Mouse (Mus musculus) kidney, embryonic 14.5 days (tissue): ENCODE results near the gene Zfp740. TPM values are rescaled to one million over a fixed set of nuclear protein-coding genes. Genes with fewer than 3 reads are reported as not detected.
A peak's percentile ranks its signal among the peaks of the same experiment; 100 is the strongest.

Experiments
- ATAC-seq: fragments of 200-750 bp; cut with Nextera tagmentation; 2 replicates; pipeline ENCODE4 v1.8.0; 2017; ENCODE audit warnings: moderate number of reproducible peaks, mild to moderate bottlenecking, moderate TSS enrichment, moderate library complexity; ENCODE audit not compliant: low FRiP score, low TSS enrichment
- H3K27ac ChIP-seq: fragments of 300-500 bp; sonication (generic); 2 replicates; pipeline ENCODE4 v1.5.1; 2014; ENCODE audit warnings: low read depth, mild to moderate bottlenecking, low read length, moderate library complexity, mixed read lengths
- H3K27me3 ChIP-seq: fragments of 300-500 bp; sonication (generic); 2 replicates; pipeline ENCODE4 v1.6.1; 2014; ENCODE audit warnings: mild to moderate bottlenecking, low read length; ENCODE audit not compliant: control insufficient read depth, insufficient read depth
- H3K36me3 ChIP-seq: fragments of 300-500 bp; sonication (generic); 2 replicates; pipeline ENCODE4 v1.6.1; 2014; ENCODE audit warnings: low read length, mixed read lengths; ENCODE audit not compliant: control insufficient read depth, insufficient read depth
- H3K4me1 ChIP-seq: fragments of 300-500 bp; sonication (generic); 2 replicates; pipeline ENCODE4 v1.6.1; 2014; ENCODE audit warnings: low read length, mixed read lengths; ENCODE audit not compliant: control insufficient read depth, insufficient read depth
- H3K4me2 ChIP-seq: fragments of 300-500 bp; sonication (generic); replicated peaks from 2 replicates; pipeline ENCODE4 v1.6.1; 2014; ENCODE audit warnings: low read depth, mild to moderate bottlenecking, low read length
- H3K4me3 ChIP-seq: fragments of 300-500 bp; sonication (generic); 2 replicates; pipeline ENCODE4 v1.5.1; 2014; ENCODE audit warnings: mild to moderate bottlenecking, low read length
- H3K9ac ChIP-seq: fragments of 300-500 bp; sonication (generic); 2 replicates; pipeline ENCODE4 v1.6.1; 2014; ENCODE audit warnings: low read depth, mild to moderate bottlenecking, low read length, moderate library complexity
- H3K9me3 ChIP-seq: fragments of 300-500 bp; sonication (generic); 2 replicates; pipeline ENCODE4 v1.6.1; 2016; ENCODE audit warnings: low read length; ENCODE audit not compliant: control insufficient read depth
- WGBS: fragments of 180-500 bp; shearing (Covaris S2); extraction: QIAGEN DNeasy Blood & Tissue Kit; methylation state at CpG from one replicate; pipeline ENCODE4 v1.1.7; 2014; 5-methylcytosine and 5-hydroxymethylcytosine counted together
- polyA plus RNA-seq: library from polyadenylated mRNA; unstranded; fragments of >200 nt; fragmentation: Nextera tagmentation; extraction: Ambion mirVana; gene quantifications from 2 replicates; pipeline ENCODE4 v1.2.1, GENCODE M21; 2014

Gene Zfp740
- polyA plus RNA-seq, 1 experiment from 2014 or later, result 59.9 TPM

GRCm38 (mm10) chr15:102188096-102188495, 15.0 kb upstream of the Zfp740 start:
- no peaks in the 10 kb centered on the region for H3K9me3 ChIP-seq
- H3K27ac ChIP-seq, result no peak overlapping the region
- ATAC-seq, result no peak
- H3K4me3 ChIP-seq, result no peak overlapping the region
- H3K9ac ChIP-seq, result no peak overlapping the region
- 67% methylated on average over 10 of the region's 10 CpGs for WGBS
- H3K27me3 ChIP-seq, result no peaks in the 10 kb centered on the region
- peaks cover 16% of the 10 kb centered on the region for H3K4me1 ChIP-seq
- no peak overlapping the region for H3K4me2 ChIP-seq
- H3K36me3 ChIP-seq, result peaks cover 9% of the 10 kb centered on the region; the same call in 1 of the 2 replicates

DNA sequence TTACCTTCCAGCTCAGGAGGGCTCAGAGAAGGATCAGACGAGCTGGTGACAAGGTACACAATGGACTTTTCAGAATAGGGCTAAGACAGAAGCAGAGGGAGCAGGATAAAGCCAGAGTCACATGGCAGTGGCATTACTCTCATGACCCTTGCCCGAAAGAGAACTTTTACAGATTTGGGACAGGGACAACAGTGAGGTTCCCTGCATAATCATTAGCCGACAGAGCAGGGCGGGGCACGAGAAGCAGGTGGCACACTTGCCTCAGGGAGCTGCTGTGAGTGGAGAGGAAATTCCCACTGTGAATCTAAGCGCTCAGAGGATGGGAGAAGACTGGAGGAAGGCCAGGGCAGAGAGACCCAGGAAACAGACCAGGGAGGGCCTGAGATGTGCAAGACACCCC, 14.2 kb upstream of the Zfp740 start:
- Histone ChIP-seq H3K9me3 (no peaks in the 10 kb centered on the region), H3K27me3 (no peaks in the 10 kb centered on the region), H3K4me3 (no peak overlapping the region), H3K9ac (0 out of 2 replicates have a peak overlapping the region, but pooled peaks have one; percentile 4), H3K4me2 (no peak overlapping the region), H3K36me3 (peaks cover 9% of the 10 kb centered on the region; the same call in 1 of the 2 replicates), H3K4me1 (peaks cover 16% of the 10 kb centered on the region), H3K27ac (no peak overlapping the region)
- WGBS, result 59% methylated on average over 6 of the region's 6 CpGs
- peak; percentile 5; the same call in 1 of the 2 replicates for ATAC-seq

DNA sequence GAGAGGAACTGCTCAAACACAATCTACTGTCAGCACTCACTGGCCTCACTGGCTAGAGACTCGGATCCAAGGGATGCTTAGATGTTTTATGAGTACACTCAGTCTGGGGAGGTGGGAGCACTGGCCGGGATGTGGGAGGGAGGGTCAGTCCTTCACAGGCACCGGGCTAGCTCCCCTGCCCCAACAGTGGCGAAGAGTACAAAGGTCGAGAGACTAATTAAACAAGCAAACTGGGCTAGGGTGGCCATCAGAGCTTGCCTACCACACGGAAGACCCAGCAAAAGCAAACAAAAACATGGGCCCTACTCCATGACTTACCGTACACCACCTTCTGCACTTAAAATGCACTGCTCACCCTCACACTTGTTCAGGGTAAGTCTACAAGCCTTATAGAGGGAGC, 11.3 kb upstream of the Zfp740 start:
- no peak overlapping the region for H3K4me2 ChIP-seq
- H3K36me3 ChIP-seq, result no peaks in the 10 kb centered on the region
- H3K9ac ChIP-seq, result no peak overlapping the region
- H3K9me3 ChIP-seq, result no peaks in the 10 kb centered on the region
- no peak overlapping the region for H3K27ac ChIP-seq
- H3K4me3 ChIP-seq, result no peak overlapping the region
- ATAC-seq, result no peak
- WGBS, result 30% methylated on average over 7 of the region's 7 CpGs
- peaks cover 16% of the 10 kb centered on the region for H3K4me1 ChIP-seq
- H3K27me3 ChIP-seq, result no peaks in the 10 kb centered on the region

- Histone ChIP-seq H3K4me2 (no peak overlapping the region), H3K9ac (no peak overlapping the region), H3K4me1 (peaks cover 16% of the 10 kb centered on the region), H3K9me3 (no peaks in the 10 kb centered on the region), H3K27me3 (no peaks in the 10 kb centered on the region), H3K4me3 (no peak overlapping the region), H3K27ac (0 out of 2 replicates have a peak overlapping the region, but pooled peaks have one; percentile 14), H3K36me3 (no peaks in the 10 kb centered on the region)
- 78% methylated on average over 7 of the region's 7 CpGs for WGBS
- ATAC-seq, result no peak
Observed at GRCm38 (mm10) chr15:102192271-102192812, 10.7 kb upstream of the Zfp740 start.

GRCm38 (mm10) chr15:102192820-102193386, 10.1 kb upstream of the Zfp740 start:
- no peaks in the 10 kb centered on the region for H3K27me3 ChIP-seq
- H3K9me3 ChIP-seq, result no peaks in the 10 kb centered on the region
- no peak overlapping the region for H3K4me3 ChIP-seq
- no peaks in the 10 kb centered on the region for H3K36me3 ChIP-seq
- no peak overlapping the region for H3K9ac ChIP-seq
- H3K27ac ChIP-seq, result 0 out of 2 replicates have a peak overlapping the region, but pooled peaks have one; percentile 14
- H3K4me1 ChIP-seq, result peaks cover 16% of the 10 kb centered on the region
- WGBS, result 69% methylated on average over 5 of the region's 5 CpGs
- no peak for ATAC-seq
- no peak overlapping the region for H3K4me2 ChIP-seq

DNA sequence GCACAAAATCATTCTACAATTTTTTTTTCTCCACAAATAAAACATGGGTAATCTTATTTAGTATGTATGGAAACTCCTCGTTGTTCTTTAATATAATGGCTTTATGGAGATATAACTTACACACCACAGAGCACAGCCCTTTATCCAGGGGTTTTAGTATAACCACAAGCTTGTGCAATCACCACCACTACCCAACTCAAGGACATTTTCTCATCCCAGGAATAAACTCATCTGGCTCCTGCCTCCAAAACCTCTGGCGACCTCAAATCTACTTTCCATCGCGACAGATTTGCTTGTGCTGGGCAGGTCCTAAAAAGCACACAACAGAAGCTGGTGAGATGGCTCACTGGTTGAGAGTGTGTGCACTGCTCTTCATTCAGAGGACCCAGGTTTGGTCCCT, 9.4 kb upstream of the Zfp740 start:
- no peaks in the 10 kb centered on the region for H3K27me3 ChIP-seq
- no peak overlapping the region for H3K9ac ChIP-seq
- H3K4me2 ChIP-seq, result no peak overlapping the region
- no peak overlapping the region for H3K4me3 ChIP-seq
- no peak overlapping the region for H3K27ac ChIP-seq
- no peaks in the 10 kb centered on the region for H3K9me3 ChIP-seq
- H3K4me1 ChIP-seq, result peaks cover 12% of the 10 kb centered on the region; the same call in 1 of the 2 replicates
- 85% methylated on average over 4 of the region's 4 CpGs for WGBS
- H3K36me3 ChIP-seq, result no peaks in the 10 kb centered on the region
- ATAC-seq, result no peak

DNA sequence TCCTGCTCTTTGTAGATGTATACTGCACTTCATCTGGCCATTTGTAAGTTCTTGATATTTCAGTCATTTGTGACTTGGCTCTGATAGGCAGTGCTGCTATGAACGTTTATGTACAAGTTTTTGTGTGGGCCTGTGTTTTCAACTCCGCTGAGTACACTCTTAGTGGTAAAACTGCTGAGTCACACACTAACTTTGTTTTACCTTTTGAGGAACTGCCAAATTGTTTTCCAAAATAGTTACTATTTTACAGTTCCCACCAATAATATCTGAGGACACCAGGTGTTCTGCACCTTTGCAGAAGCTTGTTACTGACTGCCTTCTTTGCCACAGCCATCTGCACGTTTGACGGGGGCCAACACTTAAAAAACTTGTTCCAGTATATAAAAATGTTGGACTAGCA, 8.6 kb upstream of the Zfp740 start:
- H3K9ac ChIP-seq, result no peak overlapping the region
- 0 out of 2 replicates have a peak, but pooled peaks cover 8% of the 10 kb centered on the region for H3K4me1 ChIP-seq
- WGBS, result 88% methylated on average over 4 of the region's 4 CpGs
- no peak overlapping the region for H3K27ac ChIP-seq
- no peak overlapping the region for H3K4me2 ChIP-seq
- no peaks in the 10 kb centered on the region for H3K9me3 ChIP-seq
- no peak overlapping the region for H3K4me3 ChIP-seq
- no peak for ATAC-seq
- no peaks in the 10 kb centered on the region for H3K36me3 ChIP-seq
- no peaks in the 10 kb centered on the region for H3K27me3 ChIP-seq

GRCm38 (mm10) chr15:102195373-102195772, 7.7 kb upstream of the Zfp740 start:
- H3K27ac ChIP-seq, result no peak overlapping the region
- H3K4me1 ChIP-seq, result 0 out of 2 replicates have a peak, but pooled peaks cover 8% of the 10 kb centered on the region
- no peak for ATAC-seq
- no peaks in the 10 kb centered on the region for H3K9me3 ChIP-seq
- 69% methylated on average over 4 of the region's 4 CpGs for WGBS
- no peak overlapping the region for H3K4me2 ChIP-seq
- H3K27me3 ChIP-seq, result no peaks in the 10 kb centered on the region
- H3K9ac ChIP-seq, result no peak overlapping the region
- H3K4me3 ChIP-seq, result no peak overlapping the region
- H3K36me3 ChIP-seq, result no peaks in the 10 kb centered on the region

GRCm38 (mm10) chr15:102198841-102199240, 4.2 kb upstream of the Zfp740 start:
- WGBS, result 88% methylated on average over 4 of the region's 4 CpGs
- Histone ChIP-seq H3K36me3 (peaks cover 4% of the 10 kb centered on the region; the same call in 1 of the 2 replicates), H3K9ac (no peak overlapping the region), H3K4me3 (no peak overlapping the region), H3K4me1 (no peaks in the 10 kb centered on the region), H3K27me3 (no peaks in the 10 kb centered on the region), H3K9me3 (no peaks in the 10 kb centered on the region), H3K27ac (no peak overlapping the region), H3K4me2 (no peak overlapping the region)
- ATAC-seq, result no peak
